In genomic region chr15:100417854-100418450, GRCm38 (mm10) we compare ENCODE assay signal across 18 mouse cellular contexts. TPM values are rescaled to one million over a fixed set of nuclear protein-coding genes. Genes with fewer than 3 reads are reported as not detected.
A peak's percentile ranks its signal among the peaks of the same experiment; 100 is the strongest.
DNase-seq lines count a peak whose midpoint lies in the region; ATAC-seq and TF ChIP-seq lines count a peak whose summit lies in the region.
"Had no signal": no experiment of that assay in that cellular context is flagged by ENCODE, and none has a peak within 500 bp of the region (broad histone marks: within the 10 kb centered on the region; RNA-seq: fewer than 3 reads in every experiment).

No protein-coding gene starts in this region.

- H3K9me3 ChIP-seq in erythroblast, embryonic 14.5 days (ENCODE audit: control insufficient read depth, low read length), result no peaks in the 10 kb centered on the region
- no peaks in the 10 kb centered on the region for H3K9me3 ChIP-seq in kidney, postnatal 0 days (replicated peaks; ENCODE audit: low read length)
- no peaks in the 10 kb centered on the region for H3K9me3 ChIP-seq in liver, postnatal 0 days (ENCODE audit: low read length)
- no peaks in the 10 kb centered on the region for H3K9me3 ChIP-seq in hindbrain, embryonic 12.5 days (replicated peaks)

- H3K27ac ChIP-seq in kidney, postnatal 0 days, result peak overlapping the region; percentile 51; the same call in 1 of the 2 replicates
- 0 out of 2 replicates have a peak overlapping the region, but pooled peaks have one; percentile 31 for H3K27ac ChIP-seq in liver, postnatal 0 days (ENCODE audit: low read depth)
- no peak overlapping the region for H3K27ac ChIP-seq in hindbrain, embryonic 12.5 days

- H3K27me3 ChIP-seq in erythroblast, embryonic 14.5 days (ENCODE audit: control insufficient read depth), result no peaks in the 10 kb centered on the region
- no peaks in the 10 kb centered on the region for H3K27me3 ChIP-seq in kidney, postnatal 0 days (ENCODE audit: insufficient read depth, low read length)
- H3K27me3 ChIP-seq in liver, postnatal 0 days (ENCODE audit: insufficient read depth, low read length), result no peaks in the 10 kb centered on the region
- no peaks in the 10 kb centered on the region for H3K27me3 ChIP-seq in hindbrain, embryonic 12.5 days

- TF ChIP-seq CTCF in kidney, postnatal 0 days (IDR thresholded peaks at IDR 0.05; ENCODE audit: low read depth), result no peak
- TF ChIP-seq CTCF in liver, postnatal 0 days (IDR thresholded peaks at IDR 0.05; ENCODE audit: low read depth), result no peak

- ATAC-seq in erythroblast, adult 5-6 weeks (replicated peaks; ENCODE audit: low FRiP score, poor library complexity, severe bottlenecking), result no peak
- no peak for ATAC-seq in kidney, postnatal 0 days (replicated peaks; ENCODE audit: low FRiP score, low read depth)
- no peak for ATAC-seq in liver, postnatal 0 days
- no peak for ATAC-seq in hindbrain, embryonic 12.5 days (ENCODE audit: low FRiP score)

- H3K4me2 ChIP-seq in kidney, postnatal 0 days (ENCODE audit: low read length), result no peak overlapping the region
- H3K4me2 ChIP-seq in liver, postnatal 0 days (ENCODE audit: low read depth, low read length), result peak overlapping the region; percentile 55
- H3K4me2 ChIP-seq in hindbrain, embryonic 12.5 days (replicated peaks), result no peak overlapping the region

- H3K4me1 ChIP-seq in erythroblast, embryonic 14.5 days (ENCODE audit: control insufficient read depth), result peaks cover 87% of the 10 kb centered on the region
- peaks cover 24% of the 10 kb centered on the region; the same call in 1 of the 2 replicates for H3K4me1 ChIP-seq in kidney, postnatal 0 days (replicated peaks; ENCODE audit: insufficient read depth, low read length)
- H3K4me1 ChIP-seq in liver, postnatal 0 days (ENCODE audit: insufficient read depth), result peaks cover 54% of the 10 kb centered on the region
- peaks cover 32% of the 10 kb centered on the region for H3K4me1 ChIP-seq in hindbrain, embryonic 12.5 days

- WGBS in kidney, postnatal 0 days, result 57% methylated on average over 9 of the region's 9 CpGs
- 71% methylated on average over 9 of the region's 9 CpGs for whole genome bisulfite sequencing in liver, postnatal 0 days (ENCODE audit: insufficient replicate concordance)
- 89% methylated on average over 9 of the region's 9 CpGs for WGBS in hindbrain, embryonic 12.5 days

- H3K36me3 ChIP-seq in erythroblast, embryonic 14.5 days (ENCODE audit: control insufficient read depth), result peaks cover 81% of the 10 kb centered on the region
- H3K36me3 ChIP-seq in kidney, postnatal 0 days (ENCODE audit: insufficient read depth, low read length), result no peaks in the 10 kb centered on the region
- H3K36me3 ChIP-seq in liver, postnatal 0 days (replicated peaks; ENCODE audit: insufficient read depth, low read length), result no peaks in the 10 kb centered on the region
- no peaks in the 10 kb centered on the region for H3K36me3 ChIP-seq in hindbrain, embryonic 12.5 days

- H3K9ac ChIP-seq in kidney, postnatal 0 days (ENCODE audit: low read depth, low read length), result peak overlapping the region; percentile 18; the same call in 1 of the 2 replicates
- H3K9ac ChIP-seq in liver, postnatal 0 days (replicated peaks), result peak overlapping the region; percentile 0
- no peak overlapping the region for H3K9ac ChIP-seq in hindbrain, embryonic 12.5 days

- DNase-seq in kidney, postnatal 0 days (ENCODE audit: low spot score), result no peak
- no peak for DNase-seq in kidney, adult 11 months
- DNase-seq in Muller cell, postnatal 12 days (ENCODE audit: inconsistent ontology term), result peak; percentile 14
- no peak for DNase-seq in liver, postnatal 0 days
- no peak for DNase-seq in lung, adult 18-20 months
- DNase-seq: cerebellum, postnatal 36 days; heart, postnatal 10 days; left cerebral cortex, postnatal 4 days; right cerebral cortex, postnatal 4 days had no signal

- TF ChIP-seq EP300 in liver, postnatal 0 days (IDR thresholded peaks at IDR 0.05; ENCODE audit: low read depth), result no peak

- peak overlapping the region; percentile 93 for H3K4me3 ChIP-seq in erythroblast, embryonic 14.5 days (replicated peaks)
- no peak overlapping the region for H3K4me3 ChIP-seq in kidney, postnatal 0 days (replicated peaks; ENCODE audit: low read depth, low read length)
- 0 out of 2 replicates have a peak overlapping the region, but pooled peaks have one; percentile 11 for H3K4me3 ChIP-seq in liver, postnatal 0 days (ENCODE audit: low read depth, low read length)
- no peak overlapping the region for H3K4me3 ChIP-seq in hindbrain, embryonic 12.5 days

RNA-seq across cellular contexts. Expression of gene Gm5475, which starts 4.0 kb away (rescaled TPM):
- polyA plus RNA-seq in erythroblast, embryonic 14.5 days (2012), result not detected in 2 replicates
- not detected in 2 replicates for total RNA-seq in erythroblast, adult 5-6 weeks (2015; ENCODE audit: low replicate concordance)
- total RNA-seq in erythroblast, adult 5-6 weeks (2017; ENCODE audit: low replicate concordance), result not detected in 2 replicates
- polyA plus RNA-seq in kidney, postnatal 0 days (2015; fragmentation: Nextera tagmentation; extraction: Ambion mirVana), result 1.3 and 1.5 TPM in 2 replicates
- 0.04 TPM in 1 of 2 replicates, not detected in the other for polyA plus RNA-seq in liver, postnatal 0 days (2015; fragmentation: Nextera tagmentation; extraction: Ambion mirVana)
- polyA plus RNA-seq in hindbrain, embryonic 12.5 days (2016; fragmentation: Nextera tagmentation; extraction: Ambion mirVana), result 0.12 TPM in 1 of 2 replicates, not detected in the other
- total RNA-seq: gastrocnemius, postnatal 4 days; heart, postnatal 10 days; left cerebral cortex, postnatal 4 days had no signal
- polyA plus RNA-seq: intestine, embryonic 14.5 days; stomach, embryonic 14.5 days had no signal

RNA-seq across cellular contexts. Expression of gene Slc11a2, which starts 6.9 kb away (rescaled TPM):
- 1.8 and 2.7 TPM in 2 replicates for polyA plus RNA-seq in erythroblast, embryonic 14.5 days (2012)
- total RNA-seq in erythroblast, adult 5-6 weeks (2015; ENCODE audit: low replicate concordance), result 14.6 and 18.3 TPM in 2 replicates
- 20.1 and 23.8 TPM in 2 replicates for total RNA-seq in erythroblast, adult 5-6 weeks (2017; ENCODE audit: low replicate concordance)
- 28.1 and 33.2 TPM in 2 replicates for polyA plus RNA-seq in kidney, postnatal 0 days (2015; fragmentation: Nextera tagmentation; extraction: Ambion mirVana)
- 15.0 and 16.3 TPM in 2 replicates for polyA plus RNA-seq in liver, postnatal 0 days (2015; fragmentation: Nextera tagmentation; extraction: Ambion mirVana)
- 24.6 and 25.8 TPM in 2 replicates for polyA plus RNA-seq in hindbrain, embryonic 12.5 days (2016; fragmentation: Nextera tagmentation; extraction: Ambion mirVana)

RNA-seq across cellular contexts. Expression of gene Letmd1, which starts 50.9 kb away (rescaled TPM):
- polyA plus RNA-seq in erythroblast, embryonic 14.5 days (2012), result 0.62 and 1.0 TPM in 2 replicates
- 4.4 and 4.8 TPM in 2 replicates for total RNA-seq in erythroblast, adult 5-6 weeks (2015; ENCODE audit: low replicate concordance)
- 2.5 and 3.7 TPM in 2 replicates for total RNA-seq in erythroblast, adult 5-6 weeks (2017; ENCODE audit: low replicate concordance)
- 21.3 and 22.4 TPM in 2 replicates for polyA plus RNA-seq in kidney, postnatal 0 days (2015; fragmentation: Nextera tagmentation; extraction: Ambion mirVana)
- 14.4 and 16.3 TPM in 2 replicates for polyA plus RNA-seq in liver, postnatal 0 days (2015; fragmentation: Nextera tagmentation; extraction: Ambion mirVana)
- polyA plus RNA-seq in hindbrain, embryonic 12.5 days (2016; fragmentation: Nextera tagmentation; extraction: Ambion mirVana), result 43.6 and 45.8 TPM in 2 replicates

RNA-seq across cellular contexts. Expression of gene Higd1c, which starts 53.6 kb away (rescaled TPM):
- not detected in 2 replicates for polyA plus RNA-seq in erythroblast, embryonic 14.5 days (2012)
- not detected in 2 replicates for total RNA-seq in erythroblast, adult 5-6 weeks (2015; ENCODE audit: low replicate concordance)
- not detected in 2 replicates for total RNA-seq in erythroblast, adult 5-6 weeks (2017; ENCODE audit: low replicate concordance)
- polyA plus RNA-seq in kidney, postnatal 0 days (2015; fragmentation: Nextera tagmentation; extraction: Ambion mirVana), result 0.69 TPM in 1 of 2 replicates, not detected in the other
- polyA plus RNA-seq in liver, postnatal 0 days (2015; fragmentation: Nextera tagmentation; extraction: Ambion mirVana), result not detected in 2 replicates
- not detected in 2 replicates for polyA plus RNA-seq in hindbrain, embryonic 12.5 days (2016; fragmentation: Nextera tagmentation; extraction: Ambion mirVana)
- total RNA-seq: gastrocnemius, postnatal 4 days; heart, postnatal 10 days; layer of hippocampus, postnatal 10 days; left cerebral cortex, postnatal 4 days had no signal
- polyA plus RNA-seq: C2C12; intestine, embryonic 14.5 days; lung, embryonic 16.5 days; stomach, embryonic 14.5 days had no signal

Comparison
In these comparisons a context has a peak if more than half of its experiments do, and no peak if none do; other contexts are left out.
1. H3K4me3 ChIP-seq: peak in erythroblast, embryonic 14.5 days (single experiment) and liver, postnatal 0 days (single experiment); none in kidney, postnatal 0 days (single experiment) and hindbrain, embryonic 12.5 days (single experiment).